Mouse (Mus musculus): ENCODE measurements at regions not wholly inside any gene's neighbourhood (a gene's known extent, or its start where the extent isn't known, plus 50 kb on each side); places are given as distances from the start of the nearest gene placed in this dataset.
"Not testable (repeated sequence)": the region's sequence is repeated elsewhere in the genome, so short reads cannot be mapped to it uniquely, and the experiment has no call there.

GRCm38 (mm10) chr19:32974778-32975240 is 217.5 kb downstream of the Pten start:
- DNase-seq: peak; percentile 57

GRCm38 (mm10) chr19:32975303-32975702 is 218.0 kb downstream of the Pten start:
- no peak for DNase-seq

GRCm38 (mm10) chr19:32976507-32976906 is 219.2 kb downstream of the Pten start:
- no peak for DNase-seq

- DNase-seq: no peak
Measured at GRCm38 (mm10) chr19:32978037-32978745, 220.9 kb downstream of the Pten start.

GRCm38 (mm10) chr19:32980142-32980541 is 222.8 kb downstream of the Pten start:
- DNase-seq: no peak

- no peak for DNase-seq
Measured at GRCm38 (mm10) chr19:32988713-32989112, 231.4 kb downstream of the Pten start.

- DNase-seq: no peak
Measured at GRCm38 (mm10) chr19:32989346-32989745, 232.0 kb downstream of the Pten start.

- DNase-seq: no peak
Measured at GRCm38 (mm10) chr19:32990576-32990975, 233.3 kb downstream of the Pten start.

GRCm38 (mm10) chr19:32998576-32999170 is 241.4 kb downstream of the Pten start:
- no peak for DNase-seq

GRCm38 (mm10) chr19:33007582-33007981 is 250.3 kb downstream of the Pten start:
- DNase-seq: no peak

GRCm38 (mm10) chr19:33008076-33008475 is 250.8 kb downstream of the Pten start:
- DNase-seq: no peak

GRCm38 (mm10) chr19:33008794-33009193 is 251.5 kb downstream of the Pten start:
- no peak for DNase-seq

GRCm38 (mm10) chr19:33010886-33011446 is 253.7 kb downstream of the Pten start:
- DNase-seq: no peak

GRCm38 (mm10) chr19:33014879-33015278 is 257.6 kb downstream of the Pten start:
- not testable (repeated sequence) for DNase-seq

GRCm38 (mm10) chr19:33021161-33021560 is 263.9 kb downstream of the Pten start:
- DNase-seq: no peak

GRCm38 (mm10) chr19:33022839-33023428 is 265.6 kb downstream of the Pten start:
- DNase-seq: no peak

- no peak for DNase-seq
Measured at GRCm38 (mm10) chr19:33029688-33030444, 272.6 kb downstream of the Pten start.

- DNase-seq: no peak
Measured at GRCm38 (mm10) chr19:33040512-33040911, 283.2 kb downstream of the Pten start.

- DNase-seq: no peak
Measured at GRCm38 (mm10) chr19:33040991-33041390, 283.7 kb downstream of the Pten start.

- no peak for DNase-seq
Measured at GRCm38 (mm10) chr19:33042760-33043159, 285.5 kb downstream of the Pten start.

GRCm38 (mm10) chr19:33043696-33044095 is 286.4 kb downstream of the Pten start:
- DNase-seq: no peak

GRCm38 (mm10) chr19:33048754-33049442 is 291.6 kb downstream of the Pten start:
- no peak for DNase-seq
